ENCODE assay signal across 10 mouse cellular contexts in the genomic region with DNA sequence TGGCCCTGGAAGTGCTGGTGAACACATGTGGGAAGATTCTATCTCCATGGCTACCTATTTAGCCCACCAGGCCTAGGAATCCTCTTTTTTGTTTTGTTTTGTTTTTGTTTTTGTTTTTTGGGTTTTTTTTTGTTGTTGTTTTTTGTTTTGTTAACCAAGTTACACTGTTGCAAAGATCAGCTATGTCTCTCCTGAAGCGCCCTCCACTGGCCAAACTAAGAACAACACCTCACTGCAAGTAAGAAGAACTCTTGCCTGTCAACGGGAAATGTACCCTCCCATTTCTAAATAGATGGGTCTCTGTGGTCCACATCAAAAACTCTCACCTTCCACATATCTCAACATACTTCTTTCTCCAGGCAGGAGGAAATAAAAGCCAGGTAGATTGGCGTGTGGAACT. TPM values are rescaled to one million over a fixed set of nuclear protein-coding genes. Genes with fewer than 3 reads are reported as not detected.
DNase-seq lines count a peak whose midpoint lies in the region; ATAC-seq and TF ChIP-seq lines count a peak whose summit lies in the region.
"Had no signal": no experiment of that assay in that cellular context is flagged by ENCODE, and none has a peak within 500 bp of the region (broad histone marks: within the 10 kb centered on the region; RNA-seq: fewer than 3 reads in every experiment).

No protein-coding gene starts in this region.

- H3K27ac ChIP-seq in heart, postnatal 0 days (ENCODE audit: low read depth) = no peak overlapping the region
- H3K27ac ChIP-seq in layer of hippocampus, adult 2 months = no peak overlapping the region
- H3K27ac ChIP-seq: neural tube, embryonic 13.5 days had no signal

- intact Hi-C loops in heart, postnatal 25 days (cut with DNase I) = loop anchor here (2.0 kb wide), 1 partner anchor 21 kb away; no protein-coding TSS in a partner anchor
- intact Hi-C loops in gastrocnemius, postnatal 36 days (cut with DNase I) = no loop called here

- no peak overlapping the region for H3K4me2 ChIP-seq in heart, postnatal 0 days (ENCODE audit: low read depth, low read length)

- no peak for DNase-seq in heart, postnatal 0 days (ENCODE audit: low spot score)
- no peak for DNase-seq in heart, postnatal 25 days (ENCODE audit: low spot score)
- peak; percentile 26 to 27 for DNase-seq in urinary bladder, postnatal 36 days (ENCODE audit: low spot score in 2 of 2)
- no peak for DNase-seq in urinary bladder, adult 2 months (ENCODE audit: low spot score)
- DNase-seq in cerebellum, postnatal 25 days = peak; percentile 67 to 85
- peak in 1 of 2 experiments; percentile 81 for DNase-seq in layer of hippocampus, adult 2 months (ENCODE audit: low spot score in 2 of 2)
- DNase-seq in retina, adult 2 months (ENCODE audit: low read depth, low spot score) = peak; percentile 32
- no peak for DNase-seq in gastrocnemius, postnatal 36 days

- no peaks in the 10 kb centered on the region for H3K36me3 ChIP-seq in heart, postnatal 0 days (replicated peaks; ENCODE audit: control insufficient read depth, insufficient read depth, low read length)
- H3K36me3 ChIP-seq: neural tube, embryonic 13.5 days had no signal

- TF ChIP-seq CTCF in heart, postnatal 0 days (IDR thresholded peaks at IDR 0.05; ENCODE audit: low read depth) = peak; percentile 39
- TF ChIP-seq CTCF in layer of hippocampus, adult 2 months (conservative IDR thresholded peaks at IDR 0.05) = peak; percentile 83

- H3K9me3 ChIP-seq in heart, postnatal 0 days (replicated peaks; ENCODE audit: control insufficient read depth, low read length) = no peaks in the 10 kb centered on the region
- H3K9me3 ChIP-seq: neural tube, embryonic 13.5 days had no signal

- WGBS in heart, postnatal 0 days = 7% methylated on average over 3 of the region's 3 CpGs

- H3K27me3 ChIP-seq in heart, postnatal 0 days (ENCODE audit: control insufficient read depth, insufficient read depth, low read length) = peaks cover 81% of the 10 kb centered on the region

- no peaks in the 10 kb centered on the region for H3K4me1 ChIP-seq in heart, postnatal 0 days (ENCODE audit: control insufficient read depth, insufficient read depth)

- no peak for TF ChIP-seq EP300 in heart, postnatal 0 days (IDR thresholded peaks at IDR 0.05; ENCODE audit: low read depth)

- no peak overlapping the region for H3K9ac ChIP-seq in heart, postnatal 0 days (replicated peaks; ENCODE audit: low read depth, low read length)
- H3K9ac ChIP-seq: neural tube, embryonic 13.5 days had no signal

- H3K4me3 ChIP-seq in heart, postnatal 0 days (ENCODE audit: low read depth, low read length) = no peak overlapping the region
- no peak overlapping the region for H3K4me3 ChIP-seq in layer of hippocampus, adult 2 months

- no peak for ATAC-seq in heart, postnatal 0 days (ENCODE audit: insufficient read depth, low read depth)

RNA-seq across cellular contexts. Expression of gene Cryba2, which starts 8.7 kb away (rescaled TPM):
- total RNA-seq in heart, postnatal 0 days (2014; rRNA removed; ENCODE audit: low replicate concordance) = not detected in 2 replicates
- not detected in 2 replicates for polyA plus RNA-seq in heart, postnatal 0 days (2015; fragmentation: Nextera tagmentation; extraction: Ambion mirVana)
- not detected for total RNA-seq in heart, postnatal 25 days (2021)
- polyA plus RNA-seq in urinary bladder, adult 2 months (2012; rRNA removed) = not detected in 2 replicates
- total RNA-seq in layer of hippocampus, adult 2 months (2021) = not detected
- not detected for total RNA-seq in gastrocnemius, postnatal 36 days (2021)

RNA-seq across cellular contexts. Expression of gene Fev, which starts 16.5 kb away (rescaled TPM):
- total RNA-seq in heart, postnatal 0 days (2014; rRNA removed; ENCODE audit: low replicate concordance) = not detected in 2 replicates
- polyA plus RNA-seq in heart, postnatal 0 days (2015; fragmentation: Nextera tagmentation; extraction: Ambion mirVana) = 0.23 and 0.34 TPM in 2 replicates
- total RNA-seq in heart, postnatal 25 days (2021) = not detected
- not detected in 2 replicates for polyA plus RNA-seq in urinary bladder, adult 2 months (2012; rRNA removed)
- not detected for total RNA-seq in layer of hippocampus, adult 2 months (2021)
- not detected for total RNA-seq in gastrocnemius, postnatal 36 days (2021)
- total RNA-seq: layer of hippocampus, adult 18-20 months had no signal
- polyA plus RNA-seq: neural tube, embryonic 13.5 days had no signal

RNA-seq across cellular contexts. Expression of gene Cfap65, which starts 33.7 kb away (rescaled TPM):
- 0.04 TPM in 1 of 2 replicates, not detected in the other for total RNA-seq in heart, postnatal 0 days (2014; rRNA removed; ENCODE audit: low replicate concordance)
- polyA plus RNA-seq in heart, postnatal 0 days (2015; fragmentation: Nextera tagmentation; extraction: Ambion mirVana) = 0.05 TPM in 1 of 2 replicates, not detected in the other
- total RNA-seq in heart, postnatal 25 days (2021) = not detected
- 0.01 TPM in 1 of 2 replicates, not detected in the other for polyA plus RNA-seq in urinary bladder, adult 2 months (2012; rRNA removed)
- total RNA-seq in layer of hippocampus, adult 2 months (2021) = 1 to 10 TPM; 2.4 to 2.7 TPM
- not detected for total RNA-seq in gastrocnemius, postnatal 36 days (2021)

RNA-seq across cellular contexts. Expression of gene Cdk5r2, which starts 47.0 kb away (rescaled TPM):
- not detected in 2 replicates for total RNA-seq in heart, postnatal 0 days (2014; rRNA removed; ENCODE audit: low replicate concordance)
- not detected in 2 replicates for polyA plus RNA-seq in heart, postnatal 0 days (2015; fragmentation: Nextera tagmentation; extraction: Ambion mirVana)
- total RNA-seq in heart, postnatal 25 days (2021) = not detected
- 0.03 and 0.13 TPM in 2 replicates for polyA plus RNA-seq in urinary bladder, adult 2 months (2012; rRNA removed)
- total RNA-seq in layer of hippocampus, adult 2 months (2021) = 100 to 1,000 TPM; 193 to 196 TPM
- total RNA-seq in gastrocnemius, postnatal 36 days (2021) = not detected

RNA-seq across cellular contexts. Expression of gene Ihh, which starts 49.8 kb away (rescaled TPM):
- total RNA-seq in heart, postnatal 0 days (2014; rRNA removed; ENCODE audit: low replicate concordance) = 0.35 TPM in 1 of 2 replicates, not detected in the other
- 0.05 TPM in 2 replicates for polyA plus RNA-seq in heart, postnatal 0 days (2015; fragmentation: Nextera tagmentation; extraction: Ambion mirVana)
- total RNA-seq in heart, postnatal 25 days (2021) = under 1 TPM in 1 of 2 experiments, not detected in 1; 0.11 TPM
- polyA plus RNA-seq in urinary bladder, adult 2 months (2012; rRNA removed) = 0.16 and 0.21 TPM in 2 replicates
- total RNA-seq in layer of hippocampus, adult 2 months (2021) = under 1 TPM; 0.23 to 0.27 TPM
- total RNA-seq in gastrocnemius, postnatal 36 days (2021) = under 1 TPM; 0.12 to 0.20 TPM

Comparison
In these comparisons a context has a peak if more than half of its experiments do, and no peak if none do; other contexts are left out.
1. DNase-seq: peak in urinary bladder, postnatal 36 days (2 of 2), cerebellum, postnatal 25 days (2 of 2) and retina, adult 2 months (single experiment); none in heart, postnatal 0 days (single experiment), heart, postnatal 25 days (single experiment), urinary bladder, adult 2 months (single experiment) and gastrocnemius, postnatal 36 days (0 of 2).